Mouse (Mus musculus) lung, adult 2 months (tissue): ENCODE measurements around the gene Gm10217. TPM values are rescaled to one million over a fixed set of nuclear protein-coding genes. Genes with fewer than 3 reads are reported as not detected.

Experiments used
- DNase-seq: peaks from one replicate; pipeline ENCODE4 v3.0.0; 2022
- H3K4me1 ChIP-seq: fragments of 200-500 bp; 2 replicates; pipeline ENCODE4 v1.6.1; 2011; ENCODE audit warnings: low read length; ENCODE audit not compliant: control insufficient read depth, insufficient read depth
- H3K4me3 ChIP-seq: fragments of 200-500 bp; replicated peaks from 2 replicates; pipeline ENCODE3; 2011; ENCODE audit warnings: low read depth, mild to moderate bottlenecking, control low read depth, low read length; ENCODE audit errors: extremely low read depth
- CTCF ChIP-seq: fragments of 200-500 bp; IDR thresholded peaks from 2 replicates; pipeline ENCODE4 v1.5.1; 2011; ENCODE audit warnings: mild to moderate bottlenecking, low read length, control low read depth; ENCODE audit not compliant: insufficient read depth
- POLR2A ChIP-seq: fragments of 200-500 bp; IDR thresholded peaks from 2 replicates; pipeline ENCODE4 v1.6.1; 2011; ENCODE audit warnings: low read depth, mild to moderate bottlenecking, control low read depth, low read length, borderline replicate concordance; ENCODE audit errors: extremely low read depth
- WGBS: fragments of 180-500 bp; shearing (Covaris S2); methylation state at CpG from one replicate; pipeline ENCODE4 v1.1.7; 2018; 5-methylcytosine and 5-hydroxymethylcytosine counted together
- polyA plus RNA-seq: library from polyadenylated mRNA; depleted of rRNA; stranded (reverse); fragments of >200 nt; gene quantifications from 2 replicates; pipeline ENCODE4 v1.2.3, GENCODE M21; 2012; rRNA removed

Gm10217 gene
- polyA plus RNA-seq, 1 experiment = not detected

DNA sequence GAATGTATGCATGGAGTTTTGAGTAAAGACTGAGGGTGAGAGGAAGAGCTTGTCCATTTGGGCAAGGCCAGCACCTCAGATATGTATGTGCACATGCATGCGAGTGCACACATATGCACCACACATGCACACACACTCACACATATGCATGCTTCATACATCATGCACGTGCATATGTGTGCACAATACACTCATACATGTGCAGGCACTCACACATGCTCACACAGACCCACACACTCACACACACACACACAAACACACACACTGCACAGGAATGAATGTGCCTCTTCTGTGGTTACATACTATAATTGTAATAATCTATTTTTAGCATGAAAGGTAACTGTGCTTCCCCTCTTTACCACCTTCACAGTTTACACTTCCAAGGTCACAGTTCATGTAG is 35.1 kb downstream of the Gm10217 start:
- WGBS = 77% methylated on average over 2 of the region's 2 CpGs

GRCm38 (mm10) chr8:9899673-9900072 is 35.6 kb downstream of the Gm10217 start:
- no peak overlapping the region for H3K4me3 ChIP-seq
- no peaks in the 10 kb centered on the region for H3K4me1 ChIP-seq
- DNase-seq = no peak
- TF ChIP-seq POLR2A = no peak
- no peak for TF ChIP-seq CTCF
- 56% methylated on average over 3 of the region's 3 CpGs for WGBS

More for the DNA sequence above, 35.1 kb downstream of the Gm10217 start:
- TF ChIP-seq CTCF (no peak), POLR2A (no peak)
- no peaks in the 10 kb centered on the region for H3K4me1 ChIP-seq
- H3K4me3 ChIP-seq = no peak overlapping the region
- DNase-seq = no peak

Other genes with a start within 250 kb of the Gm10217 start
- 0.04 and 0.09 TPM in 2 replicates for gene Fam155a, start 93.1 kb upstream of the Gm10217 start, polyA plus RNA-seq
- 1.4 and 2.0 TPM in 2 replicates for gene Lig4, start 113.4 kb downstream of the Gm10217 start, polyA plus RNA-seq
- gene Abhd13, start 113.5 kb downstream of the Gm10217 start, polyA plus RNA-seq = 5.4 and 7.2 TPM in 2 replicates
- gene Tnfsf13b, start 142.2 kb downstream of the Gm10217 start, polyA plus RNA-seq = 24.6 and 25.0 TPM in 2 replicates